Mouse (Mus musculus) NIH3T3 (cell line): Measurements from ENCODE around the gene Mrpl28.

Experiments used
- DNase-seq: peaks from one replicate; pipeline ENCODE4 v3.0.0-alpha.2; 2012; ENCODE audit warnings: low read depth

The Mrpl28 gene

GRCm38 (mm10) chr17:26115956-26116487 is 7.3 kb upstream of the Mrpl28 start:
- DNase-seq: no peak

GRCm38 (mm10) chr17:26116503-26117258 is 6.6 kb upstream of the Mrpl28 start:
- DNase-seq: no peak

- peak; percentile 90 for DNase-seq
Observed at GRCm38 (mm10) chr17:26119766-26120710, 3.3 kb upstream of the Mrpl28 start.

- DNase-seq: no peak
Observed at GRCm38 (mm10) chr17:26122431-26123140, 714 bp upstream of the Mrpl28 start.

GRCm38 (mm10) chr17:26124560-26124959 is 1.3 kb downstream of the Mrpl28 start:
- DNase-seq: no peak

- no peak for DNase-seq
Observed at GRCm38 (mm10) chr17:26125226-26125625, 1.9 kb downstream of the Mrpl28 start.

GRCm38 (mm10) chr17:26131062-26131732 is 7.9 kb downstream of the Mrpl28 start:
- no peak for DNase-seq

GRCm38 (mm10) chr17:26131856-26132853 is 8.9 kb downstream of the Mrpl28 start:
- no peak for DNase-seq

GRCm38 (mm10) chr17:26137106-26137750 is 13.9 kb downstream of the Mrpl28 start:
- DNase-seq: no peak

GRCm38 (mm10) chr17:26137751-26138130 is 14.4 kb downstream of the Mrpl28 start:
- no peak for DNase-seq

GRCm38 (mm10) chr17:26138239-26138836 is 15.0 kb downstream of the Mrpl28 start, which contains the start of gene Axin1:
Axin1 (plus strand) TSS chr17:26138688.
- DNase-seq: peak; percentile 98

- DNase-seq: peak; percentile 75
Observed at GRCm38 (mm10) chr17:26138901-26139381, 15.6 kb downstream of the Mrpl28 start.

GRCm38 (mm10) chr17:26142796-26143195 is 19.5 kb downstream of the Mrpl28 start:
- DNase-seq: peak; percentile 67

GRCm38 (mm10) chr17:26143386-26143785 is 20.1 kb downstream of the Mrpl28 start:
- no peak for DNase-seq

- no peak for DNase-seq
Observed at GRCm38 (mm10) chr17:26149056-26149455, 25.8 kb downstream of the Mrpl28 start.

GRCm38 (mm10) chr17:26151886-26152630 is 28.8 kb downstream of the Mrpl28 start:
- DNase-seq: peak; percentile 50

- DNase-seq: no peak
Observed at GRCm38 (mm10) chr17:26162736-26163135, 39.4 kb downstream of the Mrpl28 start.

GRCm38 (mm10) chr17:26168039-26168438 is 44.7 kb downstream of the Mrpl28 start:
- DNase-seq: no peak
